In the genomic region with DNA sequence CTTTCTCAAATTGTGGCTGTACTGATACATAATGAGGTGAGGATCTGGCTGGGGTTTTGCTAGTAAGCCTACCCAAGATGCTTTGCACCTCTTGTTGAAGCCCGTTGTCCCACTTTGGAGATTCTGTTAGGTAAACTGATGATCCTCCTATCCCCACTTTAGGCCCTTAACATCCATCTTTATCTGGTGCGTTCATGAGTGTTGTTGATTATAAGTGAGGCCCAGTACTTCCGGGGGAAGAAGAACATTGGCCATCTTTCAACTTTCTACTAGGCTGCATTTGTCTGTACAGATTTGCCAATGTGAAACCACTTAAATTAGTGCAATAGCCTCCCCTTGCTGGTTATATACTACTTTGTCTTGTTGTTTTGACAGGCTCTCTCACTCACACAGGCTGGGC, we compare ENCODE assay signal across 22 mouse cellular contexts.
"Had no signal": no experiment of that assay in that cellular context is flagged by ENCODE, and none has a peak within 500 bp of the region (broad histone marks: within the 10 kb centered on the region; RNA-seq: fewer than 3 reads in every experiment).

No protein-coding gene starts in this region.

- H3K27ac ChIP-seq: kidney, postnatal 0 days; layer of hippocampus, adult 2 months; left cerebral cortex, adult 2 months; limb, embryonic 13.5 days; liver, embryonic 12.5 days; liver, embryonic 15.5 days; macrophage; midbrain, embryonic 12.5 days; midbrain, embryonic 15.5 days; neural tube, embryonic 12.5 days; neural tube, embryonic 15.5 days; stomach, embryonic 15.5 days had no signal

- H3K4me3 ChIP-seq: layer of hippocampus, adult 2 months; left cerebral cortex, adult 2 months; limb, embryonic 13.5 days; liver, embryonic 12.5 days; liver, embryonic 15.5 days; midbrain, embryonic 12.5 days; midbrain, embryonic 15.5 days; neural tube, embryonic 12.5 days; neural tube, embryonic 15.5 days; stomach, embryonic 15.5 days had no signal

- H3K4me1 ChIP-seq: limb, embryonic 13.5 days; liver, embryonic 12.5 days; liver, embryonic 15.5 days; midbrain, embryonic 12.5 days; midbrain, embryonic 15.5 days; neural tube, embryonic 12.5 days; neural tube, embryonic 15.5 days; stomach, embryonic 15.5 days had no signal

- H3K36me3 ChIP-seq: limb, embryonic 13.5 days; liver, embryonic 12.5 days; liver, embryonic 15.5 days; midbrain, embryonic 12.5 days; midbrain, embryonic 15.5 days; neural tube, embryonic 12.5 days; neural tube, embryonic 15.5 days; stomach, embryonic 15.5 days had no signal

- H3K9me3 ChIP-seq: limb, embryonic 13.5 days; liver, embryonic 12.5 days; liver, embryonic 15.5 days; midbrain, embryonic 12.5 days; midbrain, embryonic 15.5 days; neural tube, embryonic 12.5 days; neural tube, embryonic 15.5 days; stomach, embryonic 15.5 days had no signal

- ATAC-seq: intestine, postnatal 0 days; liver, embryonic 12.5 days; midbrain, embryonic 15.5 days had no signal

- H3K4me2 ChIP-seq: limb, embryonic 13.5 days; liver, embryonic 12.5 days; liver, embryonic 15.5 days; midbrain, embryonic 12.5 days; midbrain, embryonic 15.5 days; neural tube, embryonic 12.5 days; neural tube, embryonic 15.5 days; stomach, embryonic 15.5 days had no signal

- H3K27me3 ChIP-seq: limb, embryonic 13.5 days; liver, embryonic 12.5 days; liver, embryonic 15.5 days; midbrain, embryonic 12.5 days; midbrain, embryonic 15.5 days; neural tube, embryonic 12.5 days; neural tube, embryonic 15.5 days; stomach, embryonic 15.5 days had no signal

- H3K9ac ChIP-seq: limb, embryonic 13.5 days; liver, embryonic 12.5 days; liver, embryonic 15.5 days; midbrain, embryonic 12.5 days; midbrain, embryonic 15.5 days; neural tube, embryonic 12.5 days; neural tube, embryonic 15.5 days; stomach, embryonic 15.5 days had no signal

- DNase-seq: kidney, adult 2 months; kidney, postnatal 25 days; layer of hippocampus, postnatal 36 days; liver; lung, adult 2 months; right cerebral cortex, adult 18-20 months; right cerebral cortex, postnatal 25 days; spleen, adult 18-20 months; thymus, postnatal 25 days had no signal
